Mouse (Mus musculus): ENCODE measurements around the gene Man1a. TPM values are rescaled to one million over a fixed set of nuclear protein-coding genes. Genes with fewer than 3 reads are reported as not detected.

The Man1a gene
- total RNA-seq, 2 experiments from 2014 or later: 24.8 to 27.3 TPM

DNA sequence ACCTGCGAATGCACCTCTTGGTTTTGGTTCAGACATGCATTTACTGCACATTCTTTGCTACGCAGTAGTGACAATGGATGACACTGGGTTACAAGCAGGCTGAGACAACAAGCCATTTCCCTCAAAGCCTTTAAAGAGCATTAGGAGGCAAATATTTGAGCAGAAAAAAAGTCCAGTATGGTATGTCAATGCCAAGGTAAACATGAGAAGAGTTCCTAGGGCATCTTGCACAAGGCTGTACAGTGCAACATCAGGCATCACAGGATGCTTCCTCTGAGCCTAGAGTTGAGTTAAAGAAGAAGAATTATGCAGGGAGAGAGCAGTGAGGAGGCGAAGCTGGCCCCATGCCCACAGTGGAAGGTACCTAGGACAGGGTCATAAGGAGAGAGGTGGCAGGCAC is 140.3 kb downstream of the Man1a start:
- TF ChIP-seq CTCF (IDR thresholded peaks at IDR 0.05): no peak
- intact Hi-C loops (cut with DNase I): no loop called here
- no peak for DNase-seq (ENCODE audit: extremely low spot score in 1 of 2, low spot score in 2 of 2)
- Histone ChIP-seq H3K27ac (no peak overlapping the region), H3K4me3 (no peak overlapping the region)

DNA sequence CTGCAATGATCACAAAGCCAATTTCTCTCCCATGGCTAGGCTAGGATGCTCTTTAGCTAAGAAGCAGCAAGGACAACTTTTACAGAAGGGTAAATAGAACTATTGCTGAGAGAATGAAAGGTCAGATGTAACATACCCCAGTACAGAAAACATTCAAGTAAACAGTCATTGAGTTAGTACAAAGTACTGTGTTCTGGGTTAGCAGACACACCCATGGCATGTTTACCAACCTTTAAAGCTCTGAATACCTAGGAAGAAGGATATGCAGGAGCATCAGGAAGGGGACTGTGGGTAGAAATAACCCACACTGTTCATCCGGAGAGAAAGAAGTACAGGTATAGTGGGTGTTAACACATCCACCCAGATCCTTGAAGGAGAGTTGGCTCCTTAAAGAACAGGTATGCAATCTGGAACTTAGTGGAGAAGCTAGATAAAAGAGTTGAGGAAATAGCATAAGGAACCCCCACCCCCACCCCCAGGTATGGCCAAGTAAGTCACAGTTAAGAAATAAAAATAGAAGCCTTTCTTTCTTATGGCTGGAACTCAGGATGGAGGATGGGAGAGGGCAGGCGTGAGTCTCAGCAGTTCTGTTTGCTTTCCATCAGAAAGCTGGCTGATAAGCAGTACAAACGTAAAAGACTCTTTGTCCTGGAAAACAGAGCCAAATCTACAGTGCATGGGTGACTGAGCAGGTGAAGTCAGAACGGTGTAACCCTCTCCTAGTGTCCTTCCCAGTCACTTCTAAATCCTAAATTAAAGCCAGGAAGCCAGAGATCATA is 146.5 kb downstream of the Man1a start:
- no peak for DNase-seq (ENCODE audit: extremely low spot score in 1 of 2, low spot score in 2 of 2)
- no peak for TF ChIP-seq CTCF (IDR thresholded peaks at IDR 0.05)
- no peak overlapping the region for H3K27ac ChIP-seq
- intact Hi-C loops (cut with DNase I): no loop called here
- H3K4me3 ChIP-seq: no peak overlapping the region

- H3K27ac ChIP-seq: no peak overlapping the region
- intact Hi-C loops (cut with DNase I): no loop called here
- DNase-seq (ENCODE audit: extremely low spot score in 1 of 2, low spot score in 2 of 2): no peak
- H3K4me3 ChIP-seq: no peak overlapping the region
- TF ChIP-seq CTCF (IDR thresholded peaks at IDR 0.05): no peak
Measured at GRCm38 (mm10) chr10:53927904-53928303, 148.5 kb downstream of the Man1a start.

DNA sequence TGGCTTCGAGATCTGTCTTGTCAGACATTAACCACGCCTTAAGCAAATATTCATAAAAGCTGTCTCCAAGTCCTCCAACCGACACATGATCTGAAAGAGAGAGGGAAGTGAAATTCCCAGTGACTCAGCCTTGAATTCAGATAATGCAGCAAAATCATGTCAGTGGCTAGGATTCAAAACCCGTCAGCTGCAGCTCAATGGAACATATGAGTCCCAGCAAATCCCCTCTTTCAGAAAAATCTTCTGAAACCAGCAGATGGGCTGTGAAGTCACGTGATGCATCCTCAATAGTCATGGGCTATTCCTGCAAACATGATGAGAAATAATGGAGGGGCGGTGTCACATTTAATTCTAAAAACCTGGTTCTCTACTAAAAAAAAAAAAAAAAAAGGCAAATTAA is 151.0 kb downstream of the Man1a start:
- no peak for TF ChIP-seq CTCF (IDR thresholded peaks at IDR 0.05)
- intact Hi-C loops (cut with DNase I): no loop called here
- no peak for DNase-seq (ENCODE audit: extremely low spot score in 1 of 2, low spot score in 2 of 2)

DNA sequence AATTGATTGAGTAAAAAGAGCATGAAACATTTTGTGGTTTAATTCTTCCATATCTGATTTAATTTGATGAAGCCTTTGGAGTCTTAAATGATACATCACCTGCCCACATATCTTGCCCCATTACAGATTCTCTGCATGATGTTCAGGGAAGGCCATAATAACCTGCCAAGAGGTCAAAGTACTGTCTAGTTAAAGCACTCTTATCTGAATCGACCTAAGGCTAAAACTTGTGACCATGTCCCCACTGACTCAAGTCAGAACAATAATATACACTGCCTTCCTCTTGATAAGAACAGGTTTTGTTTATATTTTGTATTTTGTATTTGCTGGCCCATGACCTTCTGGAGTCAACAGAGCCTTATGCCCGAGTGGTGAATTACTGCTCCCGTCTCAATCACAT is 154.2 kb downstream of the Man1a start:
- Histone ChIP-seq H3K27ac (no peak overlapping the region), H3K4me3 (no peak overlapping the region)
- DNase-seq (ENCODE audit: extremely low spot score in 1 of 2, low spot score in 2 of 2): no peak
- no peak for TF ChIP-seq CTCF (IDR thresholded peaks at IDR 0.05)
- intact Hi-C loops (cut with DNase I): no loop called here

More for the DNA sequence above, 151.0 kb downstream of the Man1a start:
- no peak overlapping the region for H3K27ac ChIP-seq
- H3K4me3 ChIP-seq: no peak overlapping the region

DNA sequence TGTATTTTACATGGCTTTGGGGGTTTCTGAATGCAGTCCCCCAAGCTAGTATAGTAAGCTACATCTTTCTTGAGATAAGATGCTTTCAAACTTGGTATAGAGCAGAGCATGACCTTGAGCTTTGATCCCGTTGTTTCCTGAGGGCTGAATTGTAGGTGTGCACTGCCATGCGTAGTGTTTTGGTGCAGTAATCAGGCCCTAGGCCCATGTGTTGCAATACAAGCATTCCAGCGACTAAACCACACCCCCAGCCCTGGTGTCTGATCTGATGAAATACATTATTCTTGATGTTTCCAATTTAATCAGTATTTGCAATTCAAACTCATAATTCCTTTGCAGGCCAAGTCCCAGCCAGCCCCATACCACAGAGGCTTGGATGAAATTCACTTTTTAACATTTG is 158.9 kb downstream of the Man1a start:
- intact Hi-C loops (cut with DNase I): no loop called here
- no peak for TF ChIP-seq CTCF (IDR thresholded peaks at IDR 0.05)
- no peak overlapping the region for H3K4me3 ChIP-seq
- no peak for DNase-seq (ENCODE audit: extremely low spot score in 1 of 2, low spot score in 2 of 2)
- no peak overlapping the region for H3K27ac ChIP-seq

DNA sequence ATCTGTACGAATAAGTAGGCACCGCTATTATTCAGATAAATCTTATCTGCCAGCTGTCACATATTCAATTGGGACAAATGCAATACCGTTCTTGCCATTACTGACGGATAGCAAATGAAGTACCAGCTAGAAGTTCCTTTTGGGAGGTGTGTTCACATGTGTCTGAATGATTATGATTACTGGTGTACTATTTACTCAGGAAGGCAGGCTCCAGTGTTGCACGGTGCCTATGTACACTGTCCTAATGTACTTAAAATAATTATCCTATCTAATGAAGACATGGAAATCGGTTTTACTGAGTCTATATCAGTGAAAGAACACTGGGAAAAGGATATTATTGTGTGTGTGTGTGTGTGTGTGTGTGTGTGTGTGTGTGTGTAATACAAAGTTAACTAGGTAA is 160.7 kb downstream of the Man1a start:
- TF ChIP-seq CTCF (IDR thresholded peaks at IDR 0.05): no peak
- H3K27ac ChIP-seq: no peak overlapping the region
- no peak for DNase-seq (ENCODE audit: extremely low spot score in 1 of 2, low spot score in 2 of 2)
- H3K4me3 ChIP-seq: no peak overlapping the region
- intact Hi-C loops (cut with DNase I): no loop called here

DNA sequence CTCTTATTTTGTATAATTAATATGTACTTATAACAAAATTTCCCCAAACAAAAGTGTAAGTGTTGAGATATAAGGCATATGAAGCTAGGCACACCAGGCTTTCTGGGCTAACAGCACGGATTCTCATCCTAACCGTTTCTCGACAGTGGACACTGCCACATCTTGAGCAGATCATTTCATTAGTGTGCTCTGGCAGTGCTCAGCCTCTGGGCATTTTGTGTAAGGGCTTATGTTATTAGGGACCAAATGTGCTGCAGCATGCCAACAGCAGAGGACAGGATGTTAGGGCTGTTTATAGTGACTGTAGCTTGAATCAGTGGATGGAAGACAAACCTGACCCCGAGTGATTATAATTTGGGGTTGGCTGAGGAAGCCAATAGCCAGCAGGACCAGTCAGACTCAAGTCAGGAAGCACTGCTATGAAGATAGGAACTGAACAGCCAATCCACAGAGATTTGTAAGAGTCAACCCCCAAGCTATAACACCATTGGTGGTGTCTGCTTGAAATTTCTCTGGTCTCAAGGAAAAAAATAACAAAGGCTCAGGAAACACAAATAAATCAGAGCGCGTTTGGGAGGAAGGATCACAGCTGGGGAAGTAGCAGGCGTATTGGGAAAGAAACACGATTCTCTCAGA is 161.3 kb downstream of the Man1a start:
- Histone ChIP-seq H3K4me3 (no peak overlapping the region), H3K27ac (no peak overlapping the region)
- DNase-seq (ENCODE audit: extremely low spot score in 1 of 2, low spot score in 2 of 2): no peak
- no peak for TF ChIP-seq CTCF (IDR thresholded peaks at IDR 0.05)
- intact Hi-C loops (cut with DNase I): no loop called here

GRCm38 (mm10) chr10:53913546-53914312 is 162.7 kb downstream of the Man1a start:
- no peak overlapping the region for H3K27ac ChIP-seq
- TF ChIP-seq CTCF (IDR thresholded peaks at IDR 0.05): no peak
- intact Hi-C loops (cut with DNase I): no loop called here
- no peak for DNase-seq (ENCODE audit: extremely low spot score in 1 of 2, low spot score in 2 of 2)
- no peak overlapping the region for H3K4me3 ChIP-seq

DNA sequence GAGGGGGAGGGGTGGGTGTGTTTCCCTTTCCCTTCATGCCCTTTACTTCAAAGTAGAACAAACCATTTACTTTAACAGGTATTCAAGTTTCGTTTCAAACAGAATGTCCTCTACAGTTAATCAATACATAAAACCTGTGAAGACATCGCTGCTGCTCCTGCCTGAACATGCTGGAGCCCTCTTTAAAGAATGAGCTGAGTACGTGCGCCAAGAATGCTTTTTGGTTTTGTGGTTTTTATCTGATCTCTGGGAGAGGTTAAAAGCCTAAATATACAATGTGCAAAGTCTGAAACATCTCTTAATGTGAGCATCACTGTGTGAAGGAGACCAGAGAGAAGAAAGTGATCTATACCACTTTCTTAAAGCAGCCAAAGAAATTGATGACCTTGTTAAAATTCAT is 186.9 kb downstream of the Man1a start:
- intact Hi-C loops (cut with DNase I): no loop called here
- TF ChIP-seq CTCF (IDR thresholded peaks at IDR 0.05): no peak
- Histone ChIP-seq H3K27ac (no peak overlapping the region), H3K4me3 (no peak overlapping the region)
- DNase-seq (ENCODE audit: extremely low spot score in 1 of 2, low spot score in 2 of 2): no peak

DNA sequence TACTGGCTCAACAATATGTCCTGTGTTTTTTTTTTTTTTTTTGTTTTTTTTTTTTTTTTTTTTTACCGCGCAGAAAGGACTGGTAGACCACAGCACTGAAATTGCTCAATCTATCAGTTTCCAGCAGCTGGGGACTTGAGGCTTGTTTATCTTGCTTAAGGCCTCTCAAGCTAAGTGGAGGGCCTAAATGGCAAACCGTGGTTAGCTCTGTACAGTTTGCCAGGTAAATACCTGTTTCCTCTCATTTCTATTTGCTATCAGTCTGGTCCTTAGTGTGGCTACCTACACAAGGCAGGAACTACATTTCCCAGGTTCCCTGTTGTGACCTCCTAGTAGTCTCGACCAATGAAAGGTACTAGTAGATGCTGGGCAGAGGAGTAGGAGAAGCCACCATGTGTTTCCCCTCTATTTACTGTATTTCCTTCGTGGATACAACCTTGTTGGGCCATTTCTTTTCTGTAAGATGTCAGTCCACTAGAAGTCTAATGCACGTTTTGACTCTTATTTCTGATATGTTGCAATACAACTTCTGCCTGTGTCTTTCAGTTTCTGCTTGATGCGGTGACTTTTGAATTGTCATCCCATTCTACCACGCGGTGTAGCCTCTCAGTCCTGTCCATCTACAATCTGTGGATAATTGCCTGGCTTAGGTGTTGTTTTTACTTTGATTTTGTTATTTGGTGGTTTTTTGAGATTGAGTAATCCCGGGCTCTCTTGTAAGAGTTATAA is 187.9 kb downstream of the Man1a start:
- intact Hi-C loops (cut with DNase I): no loop called here
- H3K4me3 ChIP-seq: no peak overlapping the region
- no peak for TF ChIP-seq CTCF (IDR thresholded peaks at IDR 0.05)
- DNase-seq (ENCODE audit: extremely low spot score in 1 of 2, low spot score in 2 of 2): no peak
- no peak overlapping the region for H3K27ac ChIP-seq

DNA sequence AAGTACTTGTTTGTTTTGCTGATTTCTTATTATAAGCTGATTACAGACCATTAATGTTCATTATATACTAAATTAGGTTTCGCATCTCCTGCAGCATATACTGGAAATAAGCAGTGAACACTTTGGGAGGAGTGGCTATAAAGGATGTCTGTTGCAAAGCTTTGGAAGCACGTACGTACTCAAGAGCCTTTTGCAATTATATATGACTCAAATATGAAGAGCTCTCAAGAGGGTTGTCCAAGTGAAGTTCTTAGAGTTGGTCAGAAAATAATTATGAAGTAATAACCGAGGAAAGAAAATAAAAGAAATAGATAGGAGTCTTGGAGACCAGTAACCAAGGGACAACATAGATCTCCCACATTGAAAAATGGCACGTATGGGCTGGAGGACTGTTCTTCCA is 189.9 kb downstream of the Man1a start:
- TF ChIP-seq CTCF (IDR thresholded peaks at IDR 0.05): no peak
- DNase-seq (ENCODE audit: extremely low spot score in 1 of 2, low spot score in 2 of 2): no peak
- no peak overlapping the region for H3K4me3 ChIP-seq
- H3K27ac ChIP-seq: no peak overlapping the region
- intact Hi-C loops (cut with DNase I): no loop called here

Data from left cerebral cortex, adult 2 months (tissue).